Mouse (Mus musculus): ENCODE measurements around the gene D11Wsu47e. TPM values are rescaled to one million over a fixed set of nuclear protein-coding genes. Genes with fewer than 3 reads are reported as not detected.

The D11Wsu47e gene
- polyA plus RNA-seq, 1 experiment from 2014 or later, result 18.8 TPM

GRCm38 (mm10) chr11:113651206-113651906 is 32.9 kb upstream of the D11Wsu47e start:
- WGBS, result 72% methylated on average over 21 of the region's 22 CpGs
- Histone ChIP-seq H3K27me3 (replicated peaks; ENCODE audit: control insufficient read depth, insufficient read depth, low read length) (no peaks in the 10 kb centered on the region), H3K4me3 (ENCODE audit: low read depth, low read length) (no peak overlapping the region), H3K4me1 (ENCODE audit: control insufficient read depth, insufficient read depth, low read length) (peaks cover 14% of the 10 kb centered on the region), H3K9ac (ENCODE audit: low read depth, low read length) (no peak overlapping the region), H3K9me3 (ENCODE audit: control insufficient read depth, low read length) (no peaks in the 10 kb centered on the region), H3K27ac (replicated peaks; ENCODE audit: low read depth, low read length) (no peak overlapping the region), H3K4me2 (ENCODE audit: low read depth, low read length) (no peak overlapping the region), H3K36me3 (ENCODE audit: control insufficient read depth, insufficient read depth, low read length) (peaks cover 49% of the 10 kb centered on the region)
- ATAC-seq (ENCODE audit: low read depth), result no peak
- no peak for DNase-seq (ENCODE audit: low spot score)

- Histone ChIP-seq H3K4me3 (ENCODE audit: low read depth, low read length) (no peak overlapping the region), H3K9me3 (ENCODE audit: control insufficient read depth, low read length) (no peaks in the 10 kb centered on the region), H3K27ac (replicated peaks; ENCODE audit: low read depth, low read length) (no peak overlapping the region), H3K4me1 (ENCODE audit: control insufficient read depth, insufficient read depth, low read length) (peaks cover 14% of the 10 kb centered on the region), H3K36me3 (ENCODE audit: control insufficient read depth, insufficient read depth, low read length) (peaks cover 55% of the 10 kb centered on the region), H3K4me2 (ENCODE audit: low read depth, low read length) (no peak overlapping the region), H3K27me3 (replicated peaks; ENCODE audit: control insufficient read depth, insufficient read depth, low read length) (no peaks in the 10 kb centered on the region), H3K9ac (ENCODE audit: low read depth, low read length) (no peak overlapping the region)
- DNase-seq (ENCODE audit: low spot score) (no peak), ATAC-seq (ENCODE audit: low read depth) (no peak)
- WGBS, result 56% methylated on average over 8 of the region's 8 CpGs
These were observed 32.3 kb upstream of the D11Wsu47e start for GRCm38 (mm10) chr11:113651907-113652273.

GRCm38 (mm10) chr11:113652516-113652915 is 31.7 kb upstream of the D11Wsu47e start:
- WGBS, result 91% methylated on average over 6 of the region's 6 CpGs
- Histone ChIP-seq H3K4me2 (ENCODE audit: low read depth, low read length) (no peak overlapping the region), H3K9me3 (ENCODE audit: control insufficient read depth, low read length) (no peaks in the 10 kb centered on the region), H3K36me3 (ENCODE audit: control insufficient read depth, insufficient read depth, low read length) (peaks cover 61% of the 10 kb centered on the region), H3K4me1 (ENCODE audit: control insufficient read depth, insufficient read depth, low read length) (peaks cover 14% of the 10 kb centered on the region), H3K4me3 (ENCODE audit: low read depth, low read length) (no peak overlapping the region), H3K9ac (ENCODE audit: low read depth, low read length) (no peak overlapping the region), H3K27me3 (replicated peaks; ENCODE audit: control insufficient read depth, insufficient read depth, low read length) (no peaks in the 10 kb centered on the region), H3K27ac (replicated peaks; ENCODE audit: low read depth, low read length) (no peak overlapping the region)
- ATAC-seq (ENCODE audit: low read depth), result no peak
- no peak for DNase-seq (ENCODE audit: low spot score)

GRCm38 (mm10) chr11:113654105-113654504 is 30.1 kb upstream of the D11Wsu47e start:
- Histone ChIP-seq H3K4me3 (ENCODE audit: low read depth, low read length) (no peak overlapping the region), H3K9ac (ENCODE audit: low read depth, low read length) (no peak overlapping the region), H3K27ac (replicated peaks; ENCODE audit: low read depth, low read length) (0 out of 2 replicates have a peak overlapping the region, but pooled peaks have one; percentile 2), H3K4me2 (ENCODE audit: low read depth, low read length) (no peak overlapping the region), H3K4me1 (ENCODE audit: control insufficient read depth, insufficient read depth, low read length) (peaks cover 5% of the 10 kb centered on the region; the same call in 1 of the 2 replicates), H3K9me3 (ENCODE audit: control insufficient read depth, low read length) (no peaks in the 10 kb centered on the region), H3K36me3 (ENCODE audit: control insufficient read depth, insufficient read depth, low read length) (peaks cover 76% of the 10 kb centered on the region), H3K27me3 (replicated peaks; ENCODE audit: control insufficient read depth, insufficient read depth, low read length) (no peaks in the 10 kb centered on the region)
- DNase-seq (ENCODE audit: low spot score) (no peak), ATAC-seq (ENCODE audit: low read depth) (no peak)
- WGBS, result 83% methylated on average over 15 of the region's 15 CpGs

GRCm38 (mm10) chr11:113654561-113655270 is 29.5 kb upstream of the D11Wsu47e start:
- Histone ChIP-seq H3K9ac (ENCODE audit: low read depth, low read length) (no peak overlapping the region), H3K27me3 (replicated peaks; ENCODE audit: control insufficient read depth, insufficient read depth, low read length) (no peaks in the 10 kb centered on the region), H3K27ac (replicated peaks; ENCODE audit: low read depth, low read length) (0 out of 2 replicates have a peak overlapping the region, but pooled peaks have one; percentile 2), H3K4me3 (ENCODE audit: low read depth, low read length) (no peak overlapping the region), H3K4me1 (ENCODE audit: control insufficient read depth, insufficient read depth, low read length) (0 out of 2 replicates have a peak, but pooled peaks cover 5% of the 10 kb centered on the region), H3K36me3 (ENCODE audit: control insufficient read depth, insufficient read depth, low read length) (peaks cover 82% of the 10 kb centered on the region), H3K9me3 (ENCODE audit: control insufficient read depth, low read length) (no peaks in the 10 kb centered on the region), H3K4me2 (ENCODE audit: low read depth, low read length) (no peak overlapping the region)
- WGBS, result 38% methylated on average over 18 of the region's 18 CpGs
- no peak for ATAC-seq (ENCODE audit: low read depth)
- peak; percentile 75 for DNase-seq (ENCODE audit: low spot score)

- Histone ChIP-seq H3K4me2 (ENCODE audit: low read depth, low read length) (no peak overlapping the region), H3K27ac (replicated peaks; ENCODE audit: low read depth, low read length) (no peak overlapping the region), H3K4me3 (ENCODE audit: low read depth, low read length) (no peak overlapping the region), H3K9me3 (ENCODE audit: control insufficient read depth, low read length) (no peaks in the 10 kb centered on the region), H3K4me1 (ENCODE audit: control insufficient read depth, insufficient read depth, low read length) (no peaks in the 10 kb centered on the region), H3K36me3 (ENCODE audit: control insufficient read depth, insufficient read depth, low read length) (peaks cover 98% of the 10 kb centered on the region), H3K27me3 (replicated peaks; ENCODE audit: control insufficient read depth, insufficient read depth, low read length) (no peaks in the 10 kb centered on the region), H3K9ac (ENCODE audit: low read depth, low read length) (no peak overlapping the region)
- DNase-seq (ENCODE audit: low spot score) (no peak), ATAC-seq (ENCODE audit: low read depth) (no peak)
- 96% methylated on average over 8 of the region's 8 CpGs for WGBS
These were observed 27.7 kb upstream of the D11Wsu47e start for GRCm38 (mm10) chr11:113656511-113656932.

- Histone ChIP-seq H3K36me3 (ENCODE audit: control insufficient read depth, insufficient read depth, low read length) (peaks cover 98% of the 10 kb centered on the region), H3K27me3 (replicated peaks; ENCODE audit: control insufficient read depth, insufficient read depth, low read length) (no peaks in the 10 kb centered on the region), H3K27ac (replicated peaks; ENCODE audit: low read depth, low read length) (no peak overlapping the region), H3K4me3 (ENCODE audit: low read depth, low read length) (no peak overlapping the region), H3K4me2 (ENCODE audit: low read depth, low read length) (no peak overlapping the region), H3K9ac (ENCODE audit: low read depth, low read length) (no peak overlapping the region), H3K9me3 (ENCODE audit: control insufficient read depth, low read length) (no peaks in the 10 kb centered on the region), H3K4me1 (ENCODE audit: control insufficient read depth, insufficient read depth, low read length) (no peaks in the 10 kb centered on the region)
- ATAC-seq (ENCODE audit: low read depth), result no peak
- no peak for DNase-seq (ENCODE audit: low spot score)
- 49% methylated on average over 4 of the region's 4 CpGs for WGBS
These were observed 27.0 kb upstream of the D11Wsu47e start for GRCm38 (mm10) chr11:113657221-113657620.

GRCm38 (mm10) chr11:113658319-113658718 is 25.9 kb upstream of the D11Wsu47e start:
- DNase-seq (ENCODE audit: low spot score) (no peak), ATAC-seq (ENCODE audit: low read depth) (no peak)
- no peak overlapping the region for H3K27ac ChIP-seq (replicated peaks; ENCODE audit: low read depth, low read length)
- no peaks in the 10 kb centered on the region for H3K4me1 ChIP-seq (ENCODE audit: control insufficient read depth, insufficient read depth, low read length)
- WGBS, result 94% methylated on average over 8 of the region's 8 CpGs
- H3K9ac ChIP-seq (ENCODE audit: low read depth, low read length), result no peak overlapping the region
- H3K27me3 ChIP-seq (replicated peaks; ENCODE audit: control insufficient read depth, insufficient read depth, low read length), result no peaks in the 10 kb centered on the region
- H3K4me2 ChIP-seq (ENCODE audit: low read depth, low read length), result no peak overlapping the region
- H3K9me3 ChIP-seq (ENCODE audit: control insufficient read depth, low read length), result no peaks in the 10 kb centered on the region
- no peak overlapping the region for H3K4me3 ChIP-seq (ENCODE audit: low read depth, low read length)
- peaks cover 97% of the 10 kb centered on the region for H3K36me3 ChIP-seq (ENCODE audit: control insufficient read depth, insufficient read depth, low read length)

All from embryonic facial prominence, embryonic 14.5 days (tissue).